ENCODE assay signal across 9 mouse cellular contexts in the genomic region with DNA sequence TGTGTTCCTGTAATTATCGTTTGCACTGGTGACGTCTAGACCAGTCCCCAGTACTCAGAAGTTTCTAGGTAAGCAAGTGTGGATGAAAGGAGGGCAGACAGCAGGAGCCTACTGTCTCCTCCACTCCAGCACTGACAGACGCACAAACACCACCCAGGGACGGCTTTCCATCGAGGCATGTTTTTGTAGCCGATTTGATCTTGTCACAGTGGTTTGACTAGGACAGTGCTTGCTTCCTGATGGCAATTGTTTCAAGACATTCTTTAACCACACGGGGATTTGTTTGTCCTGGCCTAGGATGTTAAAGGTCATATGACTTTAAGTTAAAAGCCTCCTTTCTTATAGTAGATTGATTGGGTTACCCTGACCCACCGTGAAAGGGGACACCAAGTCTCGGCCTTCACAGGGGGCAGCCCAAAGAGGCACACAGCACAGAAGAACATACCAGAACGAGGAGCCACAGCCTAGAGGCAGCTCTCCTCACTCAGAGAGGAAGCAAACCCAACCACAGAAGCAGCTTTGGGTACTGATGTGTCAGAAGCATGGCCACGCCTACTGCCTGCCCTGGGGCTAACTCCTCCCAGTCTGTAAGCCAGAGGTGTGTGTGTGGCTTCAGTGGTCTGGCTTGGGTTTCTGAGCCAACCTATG. TPM values are rescaled to one million over a fixed set of nuclear protein-coding genes. Genes with fewer than 3 reads are reported as not detected.
DNase-seq lines count a peak whose midpoint lies in the region; ATAC-seq and TF ChIP-seq lines count a peak whose summit lies in the region.
"Had no signal": no experiment of that assay in that cellular context is flagged by ENCODE, and none has a peak within 500 bp of the region (broad histone marks: within the 10 kb centered on the region; RNA-seq: fewer than 3 reads in every experiment).

No protein-coding gene starts in this region.

- TF ChIP-seq CTCF in liver, postnatal 0 days (IDR thresholded peaks at IDR 0.05; ENCODE audit: low read depth), result no peak
- TF ChIP-seq CTCF in layer of hippocampus, adult 2 months (conservative IDR thresholded peaks at IDR 0.05), result no peak

- no peak overlapping the region for H3K27ac ChIP-seq in embryonic facial prominence, embryonic 10.5 days (replicated peaks)
- peak overlapping the region; percentile 39; the same call in 1 of the 2 replicates for H3K27ac ChIP-seq in liver, postnatal 0 days (ENCODE audit: low read depth)
- no peak overlapping the region for H3K27ac ChIP-seq in forebrain, embryonic 14.5 days (ENCODE audit: low read depth, low read length)
- H3K27ac ChIP-seq in layer of hippocampus, adult 2 months, result no peak overlapping the region
- H3K27ac ChIP-seq: hindbrain, embryonic 15.5 days had no signal

- no peak overlapping the region for H3K4me3 ChIP-seq in embryonic facial prominence, embryonic 10.5 days
- H3K4me3 ChIP-seq in liver, postnatal 0 days (ENCODE audit: low read depth, low read length), result no peak overlapping the region
- H3K4me3 ChIP-seq in forebrain, embryonic 14.5 days (ENCODE audit: low read depth, low read length), result no peak overlapping the region
- no peak overlapping the region for H3K4me3 ChIP-seq in layer of hippocampus, adult 2 months
- H3K4me3 ChIP-seq: hindbrain, embryonic 15.5 days had no signal

- no peak overlapping the region; the same call in 1 of the 2 replicates for H3K9ac ChIP-seq in liver, postnatal 0 days (replicated peaks)
- no peak overlapping the region for H3K9ac ChIP-seq in forebrain, embryonic 14.5 days (ENCODE audit: low read length)
- H3K9ac ChIP-seq: hindbrain, embryonic 15.5 days had no signal

- peaks cover 14% of the 10 kb centered on the region for H3K27me3 ChIP-seq in embryonic facial prominence, embryonic 10.5 days (replicated peaks; ENCODE audit: low read depth, poor library complexity, severe bottlenecking)
- H3K27me3 ChIP-seq in liver, postnatal 0 days (ENCODE audit: insufficient read depth, low read length), result no peaks in the 10 kb centered on the region
- no peaks in the 10 kb centered on the region for H3K27me3 ChIP-seq in splenic B cell, adult 2 months (ENCODE audit: control insufficient read depth, insufficient read depth, low read length, poor library complexity, severe bottlenecking)
- H3K27me3 ChIP-seq in forebrain, embryonic 14.5 days (replicated peaks; ENCODE audit: control insufficient read depth, insufficient read depth, low read length), result no peaks in the 10 kb centered on the region
- H3K27me3 ChIP-seq: hindbrain, embryonic 15.5 days had no signal

- 15% methylated on average over 11 of the region's 11 CpGs for WGBS in embryonic facial prominence, embryonic 10.5 days
- 17% methylated on average over 11 of the region's 11 CpGs for WGBS in liver, postnatal 0 days (ENCODE audit: insufficient replicate concordance)
- WGBS in forebrain, embryonic 14.5 days, result 72% methylated on average over 11 of the region's 11 CpGs

- peak; percentile 74 for ATAC-seq in liver, postnatal 0 days
- no peak for ATAC-seq in forebrain, embryonic 14.5 days

- H3K4me2 ChIP-seq in liver, postnatal 0 days (ENCODE audit: low read depth, low read length), result peak overlapping the region; percentile 11; the same call in 1 of the 2 replicates
- no peak overlapping the region for H3K4me2 ChIP-seq in forebrain, embryonic 14.5 days (ENCODE audit: low read length)
- H3K4me2 ChIP-seq: hindbrain, embryonic 15.5 days had no signal

- H3K4me1 ChIP-seq in embryonic facial prominence, embryonic 10.5 days, result peaks cover 37% of the 10 kb centered on the region
- peaks cover 12% of the 10 kb centered on the region for H3K4me1 ChIP-seq in liver, postnatal 0 days (ENCODE audit: insufficient read depth)
- H3K4me1 ChIP-seq in forebrain, embryonic 14.5 days (ENCODE audit: control insufficient read depth, insufficient read depth, low read length), result peaks cover 24% of the 10 kb centered on the region

- DNase-seq in adrenal gland, postnatal 10 days, result peak; percentile 27
- DNase-seq in adrenal gland, adult (ENCODE audit: inconsistent age in 2 of 2, low spot score in 1 of 2), result no peak
- peak; percentile 40 for DNase-seq in embryonic facial prominence, embryonic 10.5 days (ENCODE audit: low spot score)
- peak; percentile 58 for DNase-seq in liver, postnatal 0 days
- DNase-seq in splenic B cell, adult 2 months (ENCODE audit: low read depth, low spot score), result peak; percentile 91
- DNase-seq in heart, postnatal 4 days, result no peak
- DNase-seq in forebrain, embryonic 14.5 days (ENCODE audit: low spot score), result no peak
- DNase-seq in layer of hippocampus, adult 2 months (ENCODE audit: low spot score in 2 of 2), result no peak

- 0 out of 2 replicates have a peak, but pooled peaks cover 9% of the 10 kb centered on the region for H3K36me3 ChIP-seq in embryonic facial prominence, embryonic 10.5 days (replicated peaks)
- no peaks in the 10 kb centered on the region for H3K36me3 ChIP-seq in liver, postnatal 0 days (replicated peaks; ENCODE audit: insufficient read depth, low read length)
- H3K36me3 ChIP-seq in splenic B cell, adult 2 months (ENCODE audit: control insufficient read depth, insufficient read depth, low read length, poor library complexity, severe bottlenecking), result no peaks in the 10 kb centered on the region
- peaks cover 7% of the 10 kb centered on the region; the same call in 1 of the 2 replicates for H3K36me3 ChIP-seq in forebrain, embryonic 14.5 days (ENCODE audit: control insufficient read depth, insufficient read depth, low read length)
- H3K36me3 ChIP-seq: hindbrain, embryonic 15.5 days had no signal

- no peak for TF ChIP-seq EP300 in liver, postnatal 0 days (IDR thresholded peaks at IDR 0.05; ENCODE audit: low read depth)

- H3K9me3 ChIP-seq in embryonic facial prominence, embryonic 10.5 days, result no peaks in the 10 kb centered on the region
- H3K9me3 ChIP-seq in liver, postnatal 0 days (ENCODE audit: low read length), result no peaks in the 10 kb centered on the region
- H3K9me3 ChIP-seq in forebrain, embryonic 14.5 days (replicated peaks; ENCODE audit: control insufficient read depth, low read length), result no peaks in the 10 kb centered on the region
- H3K9me3 ChIP-seq: hindbrain, embryonic 15.5 days had no signal

RNA-seq across cellular contexts. Expression of a gene that starts 51.7 kb away (rescaled TPM):
- total RNA-seq in adrenal gland, postnatal 10 days (2021), result 1 to 10 TPM; 4.4 to 6.5 TPM
- 1.2 and 1.5 TPM in 2 replicates for polyA plus RNA-seq in embryonic facial prominence, embryonic 10.5 days (2016; fragmentation: Nextera tagmentation; extraction: Ambion mirVana)
- 0.09 and 0.11 TPM in 2 replicates for polyA plus RNA-seq in liver, postnatal 0 days (2015; fragmentation: Nextera tagmentation; extraction: Ambion mirVana)
- 10 to 100 TPM; 20.0 to 21.3 TPM for total RNA-seq in heart, postnatal 4 days (2021)
- polyA plus RNA-seq in forebrain, embryonic 14.5 days (2014; fragmentation: Nextera tagmentation; extraction: Ambion mirVana), result 8.6 and 9.6 TPM in 2 replicates
- total RNA-seq in layer of hippocampus, adult 2 months (2021), result 1 to 10 TPM; 5.5 to 5.8 TPM

Comparison
In these comparisons a context has a peak if more than half of its experiments do, and no peak if none do; other contexts are left out.
1. DNase-seq: peak in adrenal gland, postnatal 10 days (single experiment), embryonic facial prominence, embryonic 10.5 days (single experiment), liver, postnatal 0 days (single experiment) and splenic B cell, adult 2 months (single experiment); none in adrenal gland, adult (0 of 2), heart, postnatal 4 days (single experiment), forebrain, embryonic 14.5 days (single experiment) and layer of hippocampus, adult 2 months (0 of 2).